Mouse (Mus musculus) cortical plate, adult 2 months (tissue): Measurements from ENCODE around the gene Ap4m1. TPM values are rescaled to one million over a fixed set of nuclear protein-coding genes. Genes with fewer than 3 reads are reported as not detected.
"Not testable (repeated sequence)": the region's sequence is repeated elsewhere in the genome, so short reads cannot be mapped to it uniquely, and the experiment has no call there.

ENCODE experiments used
- H3K27ac ChIP-seq: fragments of 200-500 bp; 2 replicates; pipeline ENCODE4 v1.5.1; 2012; ENCODE audit warnings: low read length, control low read depth, inconsistent platforms; ENCODE audit not compliant: insufficient read depth
- H3K4me1 ChIP-seq: fragments of 200-500 bp; 2 replicates; pipeline ENCODE4 v1.6.1; 2011; ENCODE audit warnings: low read length; ENCODE audit not compliant: control insufficient read depth, insufficient read depth
- H3K4me3 ChIP-seq: fragments of 200-500 bp; 2 replicates; pipeline ENCODE4 v1.5.1; 2011; ENCODE audit warnings: mild to moderate bottlenecking, low read length, control low read depth; ENCODE audit not compliant: insufficient read depth
- CTCF ChIP-seq: fragments of 200-500 bp; IDR thresholded peaks from 2 replicates; pipeline ENCODE4 v1.5.1; 2011; ENCODE audit warnings: mild to moderate bottlenecking, control low read depth, low read length; ENCODE audit not compliant: insufficient read depth; ENCODE audit errors: extremely low read depth
- POLR2A ChIP-seq: fragments of 200-500 bp; IDR thresholded peaks from 2 replicates; pipeline ENCODE4 v1.6.1; 2011; ENCODE audit warnings: mild to moderate bottlenecking, low read length, control low read depth; ENCODE audit not compliant: insufficient read depth; ENCODE audit errors: extremely low read depth
- polyA plus RNA-seq: library from polyadenylated mRNA; depleted of rRNA; stranded (reverse); fragments of >200 nt; gene quantifications from 2 replicates; pipeline ENCODE4 v1.2.3, GENCODE M21; 2012

Gene Ap4m1
- polyA plus RNA-seq, 1 experiment, result 21.6 TPM

DNA sequence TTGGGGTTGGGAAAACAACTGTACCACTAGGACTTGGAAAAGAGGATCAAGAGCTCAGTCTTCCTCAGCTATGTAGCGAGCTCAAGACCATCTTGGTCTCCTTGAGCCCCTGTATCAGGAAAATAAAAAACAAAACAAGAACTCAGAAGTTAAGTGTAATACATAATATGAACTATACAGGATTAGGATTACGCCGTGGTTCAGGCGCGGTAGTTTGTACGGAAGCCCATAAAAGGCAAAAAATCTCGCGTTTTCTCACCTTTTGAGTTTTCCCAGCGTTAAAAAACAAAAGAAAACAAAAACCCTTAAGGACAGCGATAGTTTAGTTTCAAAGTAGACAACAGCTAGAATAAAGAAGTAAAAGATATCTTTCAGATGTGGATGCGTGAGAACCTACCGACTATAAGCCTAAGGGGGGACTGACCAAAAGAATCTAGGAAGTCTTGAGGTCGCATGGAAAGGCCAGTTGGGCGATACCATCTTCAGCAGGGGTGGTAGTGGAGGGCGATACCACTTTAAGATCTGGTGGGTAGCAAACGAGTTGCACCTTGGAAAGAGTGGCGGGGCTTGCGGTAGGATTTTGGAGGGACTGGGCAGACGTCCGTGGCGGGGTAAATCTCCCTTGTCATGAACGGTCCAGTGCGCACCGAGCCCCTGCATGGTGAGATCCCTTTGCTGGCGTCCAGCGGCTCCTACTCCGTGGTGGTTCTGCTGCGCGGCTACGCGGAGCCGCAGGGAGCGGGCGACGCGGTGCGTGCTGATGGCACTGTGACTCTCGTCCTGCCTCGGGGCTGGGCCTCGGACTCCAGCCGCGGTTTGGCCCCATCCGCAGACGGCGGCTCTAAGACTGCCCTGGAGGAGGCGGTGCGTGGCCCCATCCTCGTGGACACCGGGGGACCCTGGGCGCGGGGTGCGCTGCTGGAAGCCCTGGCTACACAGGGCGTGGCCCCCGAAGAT lies 22.2 kb downstream of the Ap4m1 start, which contains the start of gene Mblac1:
Gene Mblac1, plus strand, starts transcription at position 544 of the 957 bp plus-strand sequence.
- Histone ChIP-seq H3K27ac (peak within 1 kb of the TSS; percentile 68), H3K4me1 (no peaks in the 10 kb centered on the region; the same call in 1 of the 2 replicates), H3K4me3 (peak within 1 kb of the TSS; percentile 75)
- peak; percentile 81 for TF ChIP-seq POLR2A
- TF ChIP-seq CTCF, result no peak

DNA sequence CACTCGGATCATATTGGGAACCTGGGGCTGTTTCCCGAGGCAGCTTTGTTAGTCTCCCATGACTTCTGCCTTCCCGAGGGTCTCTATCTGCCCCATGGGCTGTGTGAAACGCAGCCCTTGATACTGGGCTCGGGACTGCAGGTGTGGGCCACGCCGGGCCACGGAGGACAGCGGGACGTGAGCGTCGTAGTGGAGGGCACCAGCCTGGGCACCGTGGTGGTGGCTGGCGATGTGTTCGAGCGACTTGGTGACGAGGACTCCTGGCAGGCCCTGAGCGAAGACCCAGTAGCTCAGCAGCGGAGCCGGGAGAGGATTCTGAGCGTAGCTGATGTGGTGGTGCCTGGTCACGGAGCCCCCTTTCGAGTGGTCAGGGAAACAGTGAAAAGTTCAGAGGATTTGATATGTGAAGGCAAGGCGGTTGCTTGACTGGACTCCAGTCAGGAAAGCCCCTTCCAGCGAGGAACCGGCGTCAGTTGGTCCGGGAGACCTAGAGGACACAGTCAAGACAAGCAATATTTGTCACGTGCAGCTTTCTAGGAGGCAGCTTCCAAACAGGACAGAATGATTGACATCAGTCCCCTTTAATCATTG lies 23.0 kb downstream of the Ap4m1 start:
- H3K4me3 ChIP-seq, result peak overlapping the region; percentile 75
- TF ChIP-seq CTCF, result no peak
- no peak for TF ChIP-seq POLR2A
- no peaks in the 10 kb centered on the region; the same call in 1 of the 2 replicates for H3K4me1 ChIP-seq
- peak overlapping the region; percentile 68 for H3K27ac ChIP-seq

DNA sequence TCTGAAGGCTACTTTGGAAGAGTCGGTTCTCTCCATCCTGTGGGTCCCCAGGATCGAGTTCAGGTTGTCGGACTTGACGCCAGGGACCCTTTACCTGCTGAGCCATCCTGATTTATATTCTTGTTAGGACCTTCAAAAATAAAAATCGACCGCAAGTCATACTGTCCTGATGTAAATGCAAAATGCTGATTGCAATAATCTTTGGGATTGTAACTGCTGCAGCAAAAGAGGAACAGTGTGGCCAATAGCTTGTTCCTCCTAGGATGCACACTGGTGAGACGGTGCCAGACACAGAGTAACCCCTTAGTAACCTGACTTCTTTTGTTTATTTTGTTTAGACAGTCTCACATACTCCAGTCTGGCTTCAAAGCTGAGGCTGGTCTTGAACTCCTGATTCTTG lies 23.7 kb downstream of the Ap4m1 start:
- no peak for TF ChIP-seq CTCF
- no peak for TF ChIP-seq POLR2A
- no peak overlapping the region for H3K27ac ChIP-seq
- H3K4me1 ChIP-seq, result no peaks in the 10 kb centered on the region; the same call in 1 of the 2 replicates
- H3K4me3 ChIP-seq, result peak overlapping the region; percentile 75

DNA sequence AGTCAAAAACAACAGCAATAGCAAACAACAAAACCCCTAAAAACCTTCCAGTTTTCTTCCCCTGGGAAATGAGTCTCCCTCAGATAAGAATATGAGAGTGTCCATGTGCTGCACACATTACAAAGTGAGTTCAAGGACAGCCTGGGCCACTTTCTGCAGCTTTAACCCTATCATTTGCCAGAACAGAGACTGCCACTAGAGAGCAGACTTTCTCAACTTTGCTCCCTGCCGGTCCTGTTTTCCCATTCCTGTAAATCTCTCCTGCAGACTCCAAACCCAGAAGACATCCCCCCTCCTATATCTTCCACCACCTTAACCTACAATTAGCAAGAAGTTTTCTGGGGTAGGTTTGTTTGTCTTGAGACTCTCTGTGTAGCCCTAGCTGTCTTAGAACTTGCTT lies 27.8 kb downstream of the Ap4m1 start:
- no peak overlapping the region for H3K4me3 ChIP-seq
- H3K27ac ChIP-seq, result no peak overlapping the region
- H3K4me1 ChIP-seq, result no peaks in the 10 kb centered on the region; the same call in 1 of the 2 replicates

DNA sequence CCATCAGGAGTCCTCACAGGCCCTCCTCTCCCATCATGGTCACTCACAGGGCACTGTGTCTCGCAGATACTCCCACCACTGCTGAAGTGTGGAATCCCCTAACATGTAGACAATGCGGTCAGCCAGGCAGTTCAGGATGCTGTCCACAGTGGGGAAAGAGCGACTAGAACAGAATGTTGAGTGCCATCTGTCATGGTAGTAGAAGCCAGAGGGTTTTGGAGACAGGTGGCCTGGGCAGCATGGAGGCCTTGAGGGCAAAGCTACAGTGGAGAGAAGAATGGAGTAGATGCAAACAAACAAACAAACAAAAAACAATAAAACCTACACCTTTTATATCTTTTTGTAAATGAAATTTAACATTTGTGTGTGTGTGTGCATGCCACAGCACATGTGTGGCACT lies 30.3 kb downstream of the Ap4m1 start:
- Histone ChIP-seq H3K4me1 (no peaks in the 10 kb centered on the region), H3K27ac (no peak overlapping the region), H3K4me3 (no peak overlapping the region)
- TF ChIP-seq POLR2A, result no peak
- no peak for TF ChIP-seq CTCF

More for the DNA sequence above, 27.8 kb downstream of the Ap4m1 start:
- TF ChIP-seq CTCF (peak; percentile 46), POLR2A (no peak)

DNA sequence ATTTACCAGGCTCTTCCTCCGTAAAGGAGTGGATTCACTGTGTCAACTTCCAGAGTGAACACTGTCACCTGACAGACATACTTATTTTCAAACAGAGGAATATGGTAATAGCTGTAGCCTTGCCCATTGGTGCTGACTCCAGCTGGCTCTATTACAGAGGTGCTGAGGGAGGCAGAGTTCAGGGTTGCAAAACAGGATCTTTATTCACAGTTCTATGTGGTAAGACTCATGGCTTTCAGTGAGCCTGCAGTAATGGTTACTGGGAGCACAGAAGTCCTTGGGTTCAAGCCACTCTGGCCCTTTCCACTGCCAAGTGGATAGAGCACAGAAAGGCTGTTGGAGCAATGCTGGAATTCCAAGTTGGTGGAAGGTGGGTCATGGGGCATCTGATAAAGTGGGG lies 35.5 kb downstream of the Ap4m1 start:
- no peaks in the 10 kb centered on the region for H3K4me1 ChIP-seq
- H3K27ac ChIP-seq, result no peak overlapping the region
- no peak for TF ChIP-seq CTCF
- TF ChIP-seq POLR2A, result no peak
- no peak overlapping the region for H3K4me3 ChIP-seq

DNA sequence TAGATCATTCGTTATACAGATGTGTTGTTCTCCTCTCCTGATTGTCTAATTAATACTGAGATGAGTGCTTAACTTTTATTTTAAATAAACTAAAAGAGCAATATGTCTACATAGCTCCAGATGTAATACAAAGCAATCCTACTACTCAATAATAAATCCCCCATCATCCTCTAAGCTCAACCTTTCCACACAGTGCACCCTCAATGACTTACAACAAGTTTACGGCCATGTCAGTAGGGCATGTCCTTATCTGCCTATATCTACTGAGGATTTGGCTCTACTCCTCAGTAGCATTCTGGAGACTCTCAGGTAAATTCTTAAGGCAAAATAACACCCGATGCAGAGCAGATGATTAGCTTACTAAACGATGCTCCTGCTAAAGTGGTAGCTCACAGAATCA lies 36.1 kb downstream of the Ap4m1 start:
- Histone ChIP-seq H3K27ac (no peak overlapping the region), H3K4me1 (no peaks in the 10 kb centered on the region), H3K4me3 (no peak overlapping the region)
- no peak for TF ChIP-seq POLR2A
- TF ChIP-seq CTCF, result no peak

DNA sequence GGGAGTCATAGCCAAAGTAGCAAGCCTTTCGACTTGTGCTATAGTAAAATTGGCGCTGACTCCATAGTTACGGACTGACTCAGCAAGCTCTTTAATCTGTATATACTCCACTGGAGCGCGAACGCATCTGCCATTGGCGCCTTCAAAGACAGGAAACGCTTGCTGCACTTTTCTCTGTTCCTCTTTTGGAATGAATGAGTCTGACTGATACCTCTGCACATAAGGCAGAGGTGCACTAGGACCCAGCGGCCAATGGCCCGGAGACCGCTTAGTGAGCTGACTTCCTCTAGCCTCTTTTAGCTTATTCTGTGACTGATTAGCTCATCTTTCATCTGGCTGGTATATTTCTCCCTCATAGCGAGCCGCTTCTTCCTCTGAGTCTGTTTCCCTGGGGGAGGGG lies 44.8 kb downstream of the Ap4m1 start:
- H3K27ac ChIP-seq, H3K4me1 ChIP-seq, H3K4me3 ChIP-seq: not testable (repeated sequence)

DNA sequence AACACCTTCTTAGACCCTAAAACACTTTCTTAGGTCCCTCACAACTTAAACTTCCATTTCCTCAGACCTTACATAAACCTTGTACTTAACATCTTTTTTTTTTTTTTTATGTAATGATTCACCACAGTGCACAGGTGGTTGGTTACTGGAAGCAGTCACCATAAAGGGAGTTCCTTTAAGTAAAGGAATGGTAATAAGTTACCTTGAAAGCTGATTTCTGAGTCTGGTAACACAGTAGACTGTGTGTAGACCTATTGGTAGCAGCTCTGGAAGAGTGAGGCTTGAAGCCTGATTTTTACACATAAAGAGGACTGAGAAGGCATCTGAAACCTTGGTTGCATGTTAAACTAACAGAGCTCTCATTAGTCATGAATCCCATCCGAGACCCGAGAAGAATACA lies 48.1 kb downstream of the Ap4m1 start:
- no peak for TF ChIP-seq CTCF
- TF ChIP-seq POLR2A, result no peak
- H3K27ac ChIP-seq, result no peak overlapping the region
- no peaks in the 10 kb centered on the region for H3K4me1 ChIP-seq
- no peak overlapping the region for H3K4me3 ChIP-seq

DNA sequence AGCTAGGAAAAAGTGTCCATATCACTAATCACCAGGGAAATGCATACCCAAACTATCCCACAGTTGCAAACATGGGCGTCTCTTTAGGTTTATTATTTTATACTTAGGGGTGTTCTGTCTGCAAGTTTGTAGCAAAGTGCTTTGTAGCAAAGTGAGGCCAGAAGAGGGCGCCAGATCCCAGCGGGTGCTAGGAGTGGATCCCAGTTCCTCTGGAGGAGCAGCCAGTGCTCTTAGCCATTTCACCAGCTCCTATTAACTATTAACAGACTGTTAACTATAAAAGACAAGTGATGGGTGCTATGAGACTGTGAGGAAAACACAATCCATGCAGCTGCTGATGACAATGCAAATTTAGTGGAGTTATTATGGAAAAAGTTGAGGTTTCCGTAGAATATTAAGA lies 50.3 kb downstream of the Ap4m1 start:
- H3K27ac ChIP-seq, result no peak overlapping the region
- H3K4me1 ChIP-seq, result no peaks in the 10 kb centered on the region
- TF ChIP-seq CTCF (peak; percentile 81), POLR2A (no peak)
- H3K4me3 ChIP-seq, result no peak overlapping the region
